Mouse (Mus musculus) left cerebral cortex, adult 11 months (tissue): ENCODE data around the gene Slc38a3.

Experiments used
- DNase-seq: peaks from one replicate; pipeline ENCODE4 v3.0.0; 2022; ENCODE audit warnings: low spot score

Slc38a3 gene

GRCm38 (mm10) chr9:107695441-107696105 lies 26.2 kb upstream of the Slc38a3 start:
- no peak for DNase-seq

- no peak for DNase-seq
Measured at GRCm38 (mm10) chr9:107694627-107695026, 25.3 kb upstream of the Slc38a3 start.

GRCm38 (mm10) chr9:107693433-107693987 lies 24.2 kb upstream of the Slc38a3 start:
- no peak for DNase-seq

GRCm38 (mm10) chr9:107692785-107693184 lies 23.5 kb upstream of the Slc38a3 start:
- no peak for DNase-seq

GRCm38 (mm10) chr9:107690391-107690790 lies 21.1 kb upstream of the Slc38a3 start:
- no peak for DNase-seq

GRCm38 (mm10) chr9:107688939-107689338 lies 19.6 kb upstream of the Slc38a3 start:
- DNase-seq = no peak

GRCm38 (mm10) chr9:107688415-107688814 lies 19.1 kb upstream of the Slc38a3 start:
- DNase-seq = no peak

GRCm38 (mm10) chr9:107685231-107685981 lies 16.1 kb upstream of the Slc38a3 start:
- no peak for DNase-seq

GRCm38 (mm10) chr9:107682405-107682804 lies 13.1 kb upstream of the Slc38a3 start:
- DNase-seq = no peak

- DNase-seq = no peak
Measured at GRCm38 (mm10) chr9:107679501-107679900, 10.2 kb upstream of the Slc38a3 start, which contains the start of gene Gnat1. TSS of gene Gnat1 (minus strand) at chr9:107679712.

GRCm38 (mm10) chr9:107678861-107679260 lies 9.5 kb upstream of the Slc38a3 start:
- DNase-seq = no peak

GRCm38 (mm10) chr9:107677819-107678526 lies 8.6 kb upstream of the Slc38a3 start:
- peak; percentile 73 for DNase-seq

GRCm38 (mm10) chr9:107677091-107677784 lies 7.9 kb upstream of the Slc38a3 start:
- no peak for DNase-seq

GRCm38 (mm10) chr9:107676302-107676701 lies 7.0 kb upstream of the Slc38a3 start:
- DNase-seq = no peak

- no peak for DNase-seq
Measured at GRCm38 (mm10) chr9:107675671-107676301, 6.5 kb upstream of the Slc38a3 start.

- DNase-seq = no peak
Measured at GRCm38 (mm10) chr9:107674609-107675429, 5.5 kb upstream of the Slc38a3 start.

- no peak for DNase-seq
Measured at GRCm38 (mm10) chr9:107670259-107670658, 929 bp upstream of the Slc38a3 start.

- no peak for DNase-seq
Measured at GRCm38 (mm10) chr9:107668916-107669315, 414 bp downstream of the Slc38a3 start.

- DNase-seq = no peak
Measured at GRCm38 (mm10) chr9:107668011-107668410, 1.3 kb downstream of the Slc38a3 start.

- DNase-seq = no peak
Measured at GRCm38 (mm10) chr9:107667219-107667618, 2.1 kb downstream of the Slc38a3 start.
